Mouse (Mus musculus): ENCODE data around the gene Mpst. TPM values are rescaled to one million over a fixed set of nuclear protein-coding genes. Genes with fewer than 3 reads are reported as not detected.

Gene Mpst
- total and polyA plus RNA-seq, 3 experiments, result 38.6 to 86.7 TPM; not detected in 1

DNA sequence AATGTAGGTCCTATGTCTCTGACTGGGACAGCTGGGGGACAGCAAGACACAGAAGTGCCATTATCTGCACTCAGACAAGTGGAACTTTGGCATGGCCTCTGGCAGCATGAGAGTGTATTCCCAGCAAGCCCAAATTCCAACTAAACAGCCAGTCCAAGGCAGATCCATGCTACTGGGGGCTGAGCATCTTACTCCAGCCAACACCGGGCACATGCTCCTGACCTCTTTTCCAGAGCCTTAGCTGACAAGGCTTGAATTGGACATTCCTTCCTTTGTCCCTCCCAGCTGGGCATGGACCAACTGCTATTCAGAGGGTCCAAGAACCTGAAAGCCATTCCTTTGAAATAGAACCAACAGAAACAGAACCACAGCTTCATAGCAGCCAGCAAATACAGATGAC, 36.6 kb upstream of the Mpst start:
- H3K27ac ChIP-seq (ENCODE audit: control insufficient read depth, low read depth, low read length), result no peak overlapping the region
- DNase-seq (ENCODE audit: low read depth, low spot score), result no peak
- no peak overlapping the region for H3K9ac ChIP-seq (ENCODE audit: control insufficient read depth, low read depth, low read length, poor library complexity, severe bottlenecking)
- no peaks in the 10 kb centered on the region for H3K9me3 ChIP-seq (replicated peaks; ENCODE audit: insufficient read depth, low read length)
- no peak overlapping the region for H3K4me3 ChIP-seq (ENCODE audit: control insufficient read depth in 1 of 2, insufficient read depth in 1 of 2, low read depth in 2 of 2, low read length in 2 of 2)
- peaks cover 8 to 10% of the 10 kb centered on the region in 2 experiments; a peak in 3 of 4 replicates for H3K4me1 ChIP-seq (ENCODE audit: control insufficient read depth in 1 of 2, insufficient read depth in 2 of 2, low read length in 2 of 2)
- H3K36me3 ChIP-seq (ENCODE audit: control insufficient read depth in 1 of 2, insufficient read depth in 2 of 2, low read length in 2 of 2), result peaks cover 0 to 10% of the 10 kb centered on the region in 2 experiments; a peak in 2 of 4 replicates
- H3K79me2 ChIP-seq (ENCODE audit: control insufficient read depth, insufficient read depth, low read length, poor library complexity), result no peaks in the 10 kb centered on the region
- no peaks in the 10 kb centered on the region for H3K27me3 ChIP-seq (ENCODE audit: control insufficient read depth in 1 of 2, insufficient read depth in 2 of 2, low read length in 2 of 2)
- no peak for TF ChIP-seq MAFK (IDR thresholded peaks at IDR 0.05; ENCODE audit: borderline replicate concordance, low read depth, low read length)
- TF ChIP-seq ELF1 (IDR thresholded peaks at IDR 0.05; ENCODE audit: low read depth, low read length), result no peak
- no peak for TF ChIP-seq ZC3H11A (IDR thresholded peaks at IDR 0.05; ENCODE audit: low read depth, low read length)
- TF ChIP-seq MXI1 (IDR thresholded peaks at IDR 0.05; ENCODE audit: low read depth, low read length), result no peak
- no peak for TF ChIP-seq RAD21 (IDR thresholded peaks at IDR 0.05; ENCODE audit: low read depth, low read length)
- no peak for TF ChIP-seq SMC3 (IDR thresholded peaks at IDR 0.05; ENCODE audit: low read depth, low read length)
- TF ChIP-seq E2F4 (IDR thresholded peaks at IDR 0.05; ENCODE audit: borderline replicate concordance, low read depth, low read length), result no peak
- no peak for TF ChIP-seq TCF12 (IDR thresholded peaks at IDR 0.05; ENCODE audit: low read depth, low read length)
- TF ChIP-seq SIN3A (IDR thresholded peaks at IDR 0.05; ENCODE audit: low read length), result no peak
- no peak for TF ChIP-seq GABPA (IDR thresholded peaks at IDR 0.05; ENCODE audit: low read depth, low read length)
- no peak for TF ChIP-seq GATA1 (IDR thresholded peaks at IDR 0.05; ENCODE audit: low read depth, low read length)
- no peak for TF ChIP-seq MAX (IDR thresholded peaks at IDR 0.05; ENCODE audit: low read length)
- no peak for TF ChIP-seq ZNF384 (IDR thresholded peaks at IDR 0.05; ENCODE audit: low read depth, low read length)
- no peak for TF ChIP-seq EP300 (IDR thresholded peaks at IDR 0.05; ENCODE audit: low read depth in 1 of 2, low read length in 2 of 2)
- no peak for TF ChIP-seq BHLHE40 (IDR thresholded peaks at IDR 0.05; ENCODE audit: borderline replicate concordance, low read depth, low read length)
- no peak for TF ChIP-seq MYC (IDR thresholded peaks at IDR 0.05; ENCODE audit: low read depth, low read length)
- no peak for TF ChIP-seq USF1 (IDR thresholded peaks at IDR 0.05; ENCODE audit: low read depth, low read length)
- no peak for TF ChIP-seq CHD2 (IDR thresholded peaks at IDR 0.05; ENCODE audit: low read length)

DNA sequence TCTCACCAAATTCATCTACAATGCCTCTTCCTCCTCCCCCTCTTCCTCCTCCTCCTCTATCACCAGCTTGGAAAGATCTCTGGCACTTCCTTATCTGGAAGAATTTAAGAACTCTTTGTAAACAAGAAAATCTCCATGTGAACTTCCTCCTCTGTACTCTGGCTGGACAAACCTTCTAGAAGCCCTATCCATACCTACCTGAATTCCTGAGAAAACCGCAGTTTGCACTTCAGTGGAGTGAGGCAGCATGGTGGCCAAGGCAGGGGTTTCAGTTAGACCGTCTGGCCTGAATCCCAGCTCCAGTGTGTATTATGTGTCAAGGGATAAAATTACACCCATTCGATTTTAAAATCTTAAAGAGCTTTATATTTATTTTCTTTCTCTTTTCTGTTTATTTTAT, 33.4 kb upstream of the Mpst start:
- TF ChIP-seq EP300 (IDR thresholded peaks at IDR 0.05; ENCODE audit: low read depth in 1 of 2, low read length in 2 of 2) (peak; percentile 12 to 45; a peak in 2 of 4 replicates), TAL1 (IDR thresholded peaks at IDR 0.05; ENCODE audit: low read length) (no peak)
- Histone ChIP-seq H3K9ac (ENCODE audit: control insufficient read depth, low read depth, low read length, poor library complexity, severe bottlenecking) (no peak overlapping the region), H3K9me3 (replicated peaks; ENCODE audit: insufficient read depth, low read length) (no peaks in the 10 kb centered on the region), H3K36me3 (ENCODE audit: control insufficient read depth in 1 of 2, insufficient read depth in 2 of 2, low read length in 2 of 2) (peaks cover 0 to 9% of the 10 kb centered on the region in 2 experiments; a peak in 2 of 4 replicates), H3K4me3 (ENCODE audit: control insufficient read depth in 1 of 2, insufficient read depth in 1 of 2, low read depth in 2 of 2, low read length in 2 of 2) (no peak overlapping the region), H3K79me2 (ENCODE audit: control insufficient read depth, insufficient read depth, low read length, poor library complexity) (no peaks in the 10 kb centered on the region), H3K27me3 (ENCODE audit: control insufficient read depth in 1 of 2, insufficient read depth in 2 of 2, low read length in 2 of 2) (no peaks in the 10 kb centered on the region), H3K27ac (ENCODE audit: control insufficient read depth, low read depth, low read length) (no peak overlapping the region), H3K4me1 (ENCODE audit: control insufficient read depth in 1 of 2, insufficient read depth in 2 of 2, low read length in 2 of 2) (peaks cover 7 to 19% of the 10 kb centered on the region in 2 experiments)
- no peak for DNase-seq (ENCODE audit: low read depth, low spot score)
